Mouse (Mus musculus): ENCODE data around the gene Procr. TPM values are rescaled to one million over a fixed set of nuclear protein-coding genes. Genes with fewer than 3 reads are reported as not detected.

The Procr gene
- polyA plus RNA-seq, 1 experiment from 2014 or later: 2.7 TPM

DNA sequence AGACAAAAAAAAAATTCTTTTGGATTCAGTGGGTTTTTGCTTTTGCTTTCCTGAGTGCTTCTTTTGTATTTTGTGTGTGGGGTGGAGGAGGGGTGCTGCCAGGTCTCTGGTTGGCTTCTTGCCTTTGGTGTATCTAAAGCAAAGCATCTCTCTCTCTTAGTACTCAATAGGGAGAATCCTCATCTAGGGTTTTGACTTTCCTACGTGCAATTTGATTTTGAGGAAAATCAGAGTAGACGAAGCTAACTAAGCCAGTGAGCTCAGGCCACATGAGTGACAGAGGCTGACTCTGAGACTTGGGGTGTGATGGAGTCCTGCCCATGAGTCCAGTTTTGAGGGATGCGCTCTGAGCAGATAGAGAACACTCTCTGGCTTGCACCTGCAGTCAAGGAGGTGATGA is 28.6 kb downstream of the Procr start:
- no peaks in the 10 kb centered on the region for H3K9me3 ChIP-seq
- no peaks in the 10 kb centered on the region for H3K36me3 ChIP-seq
- H3K4me2 ChIP-seq (replicated peaks): no peak overlapping the region
- no peak overlapping the region for H3K4me3 ChIP-seq
- peaks cover 32% of the 10 kb centered on the region for H3K4me1 ChIP-seq
- H3K27ac ChIP-seq (replicated peaks): no peak overlapping the region
- WGBS: 75% methylated on average over 3 of the region's 3 CpGs
- no peak for ATAC-seq (replicated peaks)
- H3K27me3 ChIP-seq: no peaks in the 10 kb centered on the region; the same call in 1 of the 2 replicates
- H3K9ac ChIP-seq (replicated peaks): no peak overlapping the region

- H3K9ac ChIP-seq (replicated peaks): no peak overlapping the region
- ATAC-seq (replicated peaks): no peak
- no peaks in the 10 kb centered on the region for H3K9me3 ChIP-seq
- no peaks in the 10 kb centered on the region for H3K27me3 ChIP-seq
- H3K4me2 ChIP-seq (replicated peaks): no peak overlapping the region
- H3K27ac ChIP-seq (replicated peaks): no peak overlapping the region
- H3K4me1 ChIP-seq: peaks cover 2% of the 10 kb centered on the region; the same call in 1 of the 2 replicates
- 80% methylated on average over 6 of the region's 6 CpGs for WGBS
- H3K4me3 ChIP-seq: no peak overlapping the region
- no peaks in the 10 kb centered on the region for H3K36me3 ChIP-seq
Observed at GRCm38 (mm10) chr2:155784534-155784933, 33.6 kb downstream of the Procr start.

GRCm38 (mm10) chr2:155786905-155787304 is 36.0 kb downstream of the Procr start:
- Histone ChIP-seq H3K4me3 (no peak overlapping the region), H3K4me2 (replicated peaks) (no peak overlapping the region), H3K9me3 (no peaks in the 10 kb centered on the region), H3K36me3 (no peaks in the 10 kb centered on the region), H3K9ac (replicated peaks) (no peak overlapping the region), H3K4me1 (no peaks in the 10 kb centered on the region), H3K27me3 (no peaks in the 10 kb centered on the region), H3K27ac (replicated peaks) (no peak overlapping the region)
- no peak for ATAC-seq (replicated peaks)
- 74% methylated on average over 5 of the region's 5 CpGs for WGBS

GRCm38 (mm10) chr2:155787949-155788931 is 37.3 kb downstream of the Procr start:
- no peaks in the 10 kb centered on the region for H3K9me3 ChIP-seq
- no peak overlapping the region for H3K4me3 ChIP-seq
- no peaks in the 10 kb centered on the region for H3K4me1 ChIP-seq
- no peaks in the 10 kb centered on the region for H3K36me3 ChIP-seq
- WGBS: 71% methylated on average over 18 of the region's 18 CpGs
- H3K27me3 ChIP-seq: no peaks in the 10 kb centered on the region
- ATAC-seq (replicated peaks): no peak
- H3K4me2 ChIP-seq (replicated peaks): no peak overlapping the region
- no peak overlapping the region for H3K9ac ChIP-seq (replicated peaks)
- H3K27ac ChIP-seq (replicated peaks): peak overlapping the region; percentile 62; the same call in 1 of the 2 replicates

DNA sequence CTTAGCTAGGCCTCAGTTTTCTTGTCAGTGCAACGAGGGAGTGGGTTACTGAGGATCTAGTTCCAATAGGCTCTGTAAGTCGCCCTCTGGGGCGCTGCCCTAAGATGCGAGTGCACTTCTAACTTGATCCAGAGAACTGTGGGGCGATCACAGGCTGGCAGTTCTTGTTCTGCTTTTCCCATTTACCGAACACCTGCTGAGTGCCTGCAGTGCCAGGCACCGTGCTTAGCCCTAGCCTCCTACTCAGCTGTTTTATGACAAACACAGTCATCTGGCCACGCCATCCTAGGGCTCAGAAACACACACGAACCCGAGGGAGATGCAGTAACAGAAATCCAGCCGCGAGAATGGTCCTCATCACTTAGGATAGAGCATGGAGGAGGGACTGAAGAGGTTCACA is 42.0 kb downstream of the Procr start:
- no peak for ATAC-seq (replicated peaks)
- 22% methylated on average over 12 of the region's 12 CpGs for WGBS
- H3K4me1 ChIP-seq: no peaks in the 10 kb centered on the region
- no peaks in the 10 kb centered on the region for H3K27me3 ChIP-seq
- no peaks in the 10 kb centered on the region; the same call in 1 of the 2 replicates for H3K36me3 ChIP-seq
- H3K27ac ChIP-seq (replicated peaks): no peak overlapping the region
- no peak overlapping the region for H3K4me2 ChIP-seq (replicated peaks)
- H3K9ac ChIP-seq (replicated peaks): no peak overlapping the region
- no peak overlapping the region for H3K4me3 ChIP-seq
- H3K9me3 ChIP-seq: no peaks in the 10 kb centered on the region

DNA sequence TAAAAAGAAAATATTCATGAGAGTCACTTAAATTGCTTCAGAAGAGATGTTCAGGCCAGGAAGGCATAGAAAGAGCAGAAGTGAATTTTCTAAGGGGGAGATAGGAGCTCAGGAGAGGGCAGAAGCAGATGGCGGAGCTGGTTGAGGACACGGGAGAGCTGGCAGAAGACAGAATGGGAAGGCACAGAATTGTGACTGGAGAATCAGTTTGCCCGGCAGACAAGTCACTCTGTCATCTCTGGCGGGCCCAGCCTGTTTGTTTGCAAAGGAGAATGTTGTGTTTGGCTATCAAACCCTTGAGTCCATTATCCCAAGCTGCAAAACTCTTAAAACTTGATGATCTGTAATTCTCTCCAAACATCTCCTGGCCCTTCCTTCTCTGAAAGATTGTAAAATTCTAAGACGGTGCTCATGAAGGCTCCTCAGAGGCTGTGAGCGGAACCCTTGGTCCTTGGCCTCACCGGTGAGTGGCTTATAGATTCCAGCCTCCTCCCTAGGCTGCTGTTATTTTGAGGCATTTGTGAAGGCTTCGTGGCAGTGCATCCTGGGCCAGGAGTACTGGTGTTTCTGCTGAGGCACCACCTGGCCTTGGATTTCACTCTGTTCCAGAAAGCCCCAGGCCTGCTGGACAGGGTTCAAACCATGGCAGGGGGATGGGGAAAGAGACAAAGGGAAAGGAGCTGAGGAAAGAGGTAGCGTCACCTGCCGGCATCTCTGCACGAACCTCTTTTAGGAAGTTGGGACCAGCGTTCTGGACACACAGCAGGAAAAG is 43.9 kb downstream of the Procr start:
- H3K9ac ChIP-seq (replicated peaks): no peak overlapping the region
- 82% methylated on average over 12 of the region's 12 CpGs for WGBS
- H3K9me3 ChIP-seq: no peaks in the 10 kb centered on the region
- no peak overlapping the region for H3K27ac ChIP-seq (replicated peaks)
- no peaks in the 10 kb centered on the region for H3K4me1 ChIP-seq
- H3K27me3 ChIP-seq: no peaks in the 10 kb centered on the region
- H3K4me2 ChIP-seq (replicated peaks): no peak overlapping the region
- peaks cover 13% of the 10 kb centered on the region for H3K36me3 ChIP-seq
- ATAC-seq (replicated peaks): no peak
- H3K4me3 ChIP-seq: no peak overlapping the region

- no peaks in the 10 kb centered on the region for H3K4me1 ChIP-seq
- no peaks in the 10 kb centered on the region for H3K27me3 ChIP-seq
- no peak for ATAC-seq (replicated peaks)
- H3K27ac ChIP-seq (replicated peaks): no peak overlapping the region
- H3K9ac ChIP-seq (replicated peaks): no peak overlapping the region
- WGBS: 65% methylated on average over 3 of the region's 3 CpGs
- H3K9me3 ChIP-seq: no peaks in the 10 kb centered on the region
- no peak overlapping the region for H3K4me3 ChIP-seq
- H3K4me2 ChIP-seq (replicated peaks): no peak overlapping the region
- H3K36me3 ChIP-seq: peaks cover 29% of the 10 kb centered on the region
Observed at GRCm38 (mm10) chr2:155798613-155799012, 47.7 kb downstream of the Procr start.

GRCm38 (mm10) chr2:155802761-155803160 is 51.8 kb downstream of the Procr start:
- ATAC-seq (replicated peaks): no peak
- Histone ChIP-seq H3K4me1 (no peaks in the 10 kb centered on the region), H3K4me3 (no peak overlapping the region), H3K4me2 (replicated peaks) (no peak overlapping the region), H3K9me3 (no peaks in the 10 kb centered on the region), H3K36me3 (peaks cover 34% of the 10 kb centered on the region), H3K27me3 (no peaks in the 10 kb centered on the region), H3K27ac (replicated peaks) (no peak overlapping the region), H3K9ac (replicated peaks) (no peak overlapping the region)
- 56% methylated on average over 3 of the region's 3 CpGs for WGBS

- Histone ChIP-seq H3K27me3 (no peaks in the 10 kb centered on the region), H3K9me3 (no peaks in the 10 kb centered on the region), H3K4me2 (replicated peaks) (no peak overlapping the region), H3K4me3 (no peak overlapping the region), H3K36me3 (peaks cover 27% of the 10 kb centered on the region), H3K4me1 (no peaks in the 10 kb centered on the region), H3K27ac (replicated peaks) (no peak overlapping the region), H3K9ac (replicated peaks) (no peak overlapping the region)
- 83% methylated on average over 5 of the region's 5 CpGs for WGBS
- ATAC-seq (replicated peaks): no peak
Observed at GRCm38 (mm10) chr2:155804053-155804452, 53.1 kb downstream of the Procr start.

Other genes starting within 250 kb of the Procr start
- gene Acss2, start 233.2 kb upstream of the Procr start, polyA plus RNA-seq (2015; fragmentation: Nextera tagmentation; extraction: Ambion mirVana): 21.6 and 22.5 TPM in 2 replicates
- gene Ggt7, start 232.9 kb upstream of the Procr start, polyA plus RNA-seq (2015; fragmentation: Nextera tagmentation; extraction: Ambion mirVana): 51.6 and 53.7 TPM in 2 replicates
- gene Gss, start 158.3 kb upstream of the Procr start, polyA plus RNA-seq (2015; fragmentation: Nextera tagmentation; extraction: Ambion mirVana): 12.8 and 15.6 TPM in 2 replicates
- 0.29 and 0.59 TPM in 2 replicates for gene Myh7b, start 139.9 kb upstream of the Procr start, polyA plus RNA-seq (2015; fragmentation: Nextera tagmentation; extraction: Ambion mirVana)
- 172 and 180 TPM in 2 replicates for gene Trpc4ap, start 58.7 kb upstream of the Procr start, polyA plus RNA-seq (2015; fragmentation: Nextera tagmentation; extraction: Ambion mirVana)
- 42.4 and 46.5 TPM in 2 replicates for gene Edem2, start 21.6 kb upstream of the Procr start, polyA plus RNA-seq (2015; fragmentation: Nextera tagmentation; extraction: Ambion mirVana)
- gene Gm17581, start 15.3 kb upstream of the Procr start, polyA plus RNA-seq (2015; fragmentation: Nextera tagmentation; extraction: Ambion mirVana): not detected in 2 replicates
- gene Mmp24, start 24.2 kb downstream of the Procr start, polyA plus RNA-seq (2015; fragmentation: Nextera tagmentation; extraction: Ambion mirVana): 13.1 TPM in 2 replicates
- gene BC029722, start 68.3 kb downstream of the Procr start, polyA plus RNA-seq (2015; fragmentation: Nextera tagmentation; extraction: Ambion mirVana): 30.5 and 32.5 TPM in 2 replicates
- gene Eif6, start 75.8 kb downstream of the Procr start, polyA plus RNA-seq (2015; fragmentation: Nextera tagmentation; extraction: Ambion mirVana): 159 and 160 TPM in 2 replicates
- gene Fam83c, start 83.7 kb downstream of the Procr start, polyA plus RNA-seq (2015; fragmentation: Nextera tagmentation; extraction: Ambion mirVana): 0.57 and 0.61 TPM in 2 replicates
- gene Uqcc1, start 179.2 kb downstream of the Procr start, polyA plus RNA-seq (2015; fragmentation: Nextera tagmentation; extraction: Ambion mirVana): 63.5 and 79.0 TPM in 2 replicates
- not detected in 2 replicates for gene Gm15557, start 189.6 kb downstream of the Procr start, polyA plus RNA-seq (2015; fragmentation: Nextera tagmentation; extraction: Ambion mirVana)
- gene Gdf5, start 194.2 kb downstream of the Procr start, polyA plus RNA-seq (2015; fragmentation: Nextera tagmentation; extraction: Ambion mirVana): 2.4 and 4.3 TPM in 2 replicates
- 18.9 and 19.2 TPM in 2 replicates for gene Cep250, start 205.3 kb downstream of the Procr start, polyA plus RNA-seq (2015; fragmentation: Nextera tagmentation; extraction: Ambion mirVana)

All from forebrain, embryonic 15.5 days (tissue).